Mouse (Mus musculus) E14TG2a.4 (cell line): ENCODE results near the gene Slc12a4.

Source experiments
- CTCF ChIP-seq: conservative IDR thresholded peaks from 2 replicates; pipeline ENCODE4 v1.5.1; 2014; ENCODE audit warnings: low read length
- NANOG ChIP-seq: IDR thresholded peaks from 2 replicates; pipeline ENCODE4 v1.6.1; 2014; ENCODE audit warnings: borderline replicate concordance, low read length, mixed read lengths
- POU5F1 ChIP-seq: IDR thresholded peaks from 2 replicates; pipeline ENCODE4 v1.6.1; 2014; ENCODE audit warnings: low read length, borderline replicate concordance

- TF ChIP-seq CTCF (no peak), POU5F1 (no peak), NANOG (no peak)
Measured at GRCm38 (mm10) chr8:105965266-105965904, 512 bp downstream of the Slc12a4 start.
